Mouse (Mus musculus) adrenal gland, adult (tissue): ENCODE results near the gene Cd38.
A peak's percentile ranks its signal among the peaks of the same experiment; 100 is the strongest.

Experiments used
- DNase-seq, 2 experiments: peaks; one replicate each; pipeline ENCODE4 v3.0.0; 2022 to 2023; ENCODE audit warnings: low spot score in 1 of 2; ENCODE audit not compliant: inconsistent age in 2 of 2

The Cd38 gene

GRCm38 (mm10) chr5:43927729-43928128, 59.4 kb downstream of the Cd38 start:
- DNase-seq: no peak

- no peak for DNase-seq
Observed at GRCm38 (mm10) chr5:43933269-43933668, 64.9 kb downstream of the Cd38 start.

- DNase-seq: no peak
Observed at GRCm38 (mm10) chr5:43947330-43947977, 79.1 kb downstream of the Cd38 start.

GRCm38 (mm10) chr5:43948111-43948743, 79.9 kb downstream of the Cd38 start:
- DNase-seq: peak; percentile 63 to 71

- DNase-seq: peak; percentile 46 to 75
Observed at GRCm38 (mm10) chr5:43948748-43949275, 80.5 kb downstream of the Cd38 start.

GRCm38 (mm10) chr5:43953241-43953640, 84.9 kb downstream of the Cd38 start:
- DNase-seq: no peak

GRCm38 (mm10) chr5:43959884-43960440, 91.6 kb downstream of the Cd38 start:
- no peak for DNase-seq

- DNase-seq: no peak
Observed at GRCm38 (mm10) chr5:43961056-43961455, 92.7 kb downstream of the Cd38 start.
